Mouse (Mus musculus) heart, adult 2 months (tissue): ENCODE results near the gene Ssna1.
"Not testable (repeated sequence)": the region's sequence is repeated elsewhere in the genome, so short reads cannot be mapped to it uniquely, and the experiment has no call there.

Source experiments
- CTCF ChIP-seq: fragments of 200-600 bp; IDR thresholded peaks from 2 replicates; pipeline ENCODE4 v1.8.1; 2022; ENCODE audit warnings: antibody characterized with exemption, mild to moderate bottlenecking, moderate library complexity
- EP300 ChIP-seq: fragments of 200-500 bp; IDR thresholded peaks from 2 replicates; pipeline ENCODE4 v1.6.1; 2011; ENCODE audit warnings: low read depth, low read length, control low read depth; ENCODE audit not compliant: insufficient read depth
- POLR2A ChIP-seq: fragments of 200-500 bp; IDR thresholded peaks from 2 replicates; pipeline ENCODE4 v1.6.1; 2011; ENCODE audit warnings: mild to moderate bottlenecking, low read depth, low read length, control low read depth; ENCODE audit not compliant: insufficient read depth

- TF ChIP-seq CTCF, EP300, POLR2A: not testable (repeated sequence)
Observed at GRCm38 (mm10) chr2:25257250-25257649, 15.0 kb downstream of the Ssna1 start.
